Mouse (Mus musculus) G1E (cell line): ENCODE data around the gene Klhl30.

Experiments
- CTCF ChIP-seq: IDR thresholded peaks from 2 replicates; pipeline ENCODE4 v1.5.1; 2012; ENCODE audit warnings: low read depth, low read length, inconsistent platforms, mixed read lengths
- GATA1 ChIP-seq: IDR thresholded peaks from 2 replicates; pipeline ENCODE4 v1.6.1; 2012; ENCODE audit warnings: borderline replicate concordance, low read length, inconsistent platforms, mixed read lengths
- GATA2 ChIP-seq: IDR thresholded peaks from 2 replicates; pipeline ENCODE4 v1.6.1; 2012; ENCODE audit warnings: low read depth, low read length, inconsistent platforms, borderline replicate concordance
- POLR2AphosphoS5 ChIP-seq: IDR thresholded peaks from 2 replicates; pipeline ENCODE4 v1.6.1; 2012; ENCODE audit warnings: low read depth, low read length, inconsistent platforms; ENCODE audit not compliant: insufficient replicate concordance
- TAL1 ChIP-seq: conservative IDR thresholded peaks from 2 replicates; pipeline ENCODE4 v1.6.1; 2012; ENCODE audit warnings: low read depth, low read length, inconsistent platforms, mixed read lengths

DNA sequence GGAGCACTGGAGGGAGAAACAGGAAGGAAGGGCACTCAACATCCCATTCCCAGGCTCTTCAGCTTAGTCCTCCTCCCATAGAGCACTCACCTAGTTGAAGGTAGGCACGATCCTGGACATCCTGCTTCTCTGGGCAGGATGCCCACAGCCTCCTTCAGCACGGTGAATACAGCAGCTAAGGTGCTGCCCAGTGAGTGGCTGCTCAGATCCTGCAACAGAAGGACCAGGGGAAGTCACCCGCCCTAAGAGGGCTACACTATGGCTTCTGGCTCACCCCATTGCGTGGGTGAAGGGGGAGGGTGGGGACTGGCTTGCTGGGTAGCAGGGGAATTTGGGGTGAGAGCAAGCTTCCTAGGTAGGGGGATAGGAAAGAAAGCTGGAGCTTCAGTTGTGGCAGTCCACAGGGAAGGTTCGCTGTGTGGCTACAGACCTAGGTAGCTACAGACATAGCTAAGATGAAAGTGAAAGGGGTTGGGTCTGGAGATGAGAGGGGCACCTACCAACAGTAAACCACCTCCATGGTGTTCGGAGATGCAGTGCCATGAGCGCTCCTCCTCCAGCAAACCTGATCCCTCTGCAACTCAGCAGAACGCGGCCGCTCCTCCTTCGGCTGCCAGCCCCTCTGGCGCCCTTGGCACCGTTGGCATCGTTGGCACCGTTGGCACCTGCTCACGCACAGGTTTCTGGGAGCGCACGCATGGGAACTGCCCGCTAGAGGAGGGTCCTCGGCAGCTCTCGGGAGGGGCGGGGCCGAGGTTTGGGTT is 54.8 kb downstream of the Klhl30 start:
- no peak for TF ChIP-seq CTCF
- TF ChIP-seq POLR2AphosphoS5, result no peak
- TF ChIP-seq TAL1, result no peak
- TF ChIP-seq GATA1, result no peak
- no peak for TF ChIP-seq GATA2
